Mouse (Mus musculus): ENCODE data around the gene Hdc. TPM values are rescaled to one million over a fixed set of nuclear protein-coding genes. Genes with fewer than 3 reads are reported as not detected.
A peak's percentile ranks its signal among the peaks of the same experiment; 100 is the strongest.

Hdc gene
- polyA plus RNA-seq, 1 experiment from 2014 or later, result 102 TPM

DNA sequence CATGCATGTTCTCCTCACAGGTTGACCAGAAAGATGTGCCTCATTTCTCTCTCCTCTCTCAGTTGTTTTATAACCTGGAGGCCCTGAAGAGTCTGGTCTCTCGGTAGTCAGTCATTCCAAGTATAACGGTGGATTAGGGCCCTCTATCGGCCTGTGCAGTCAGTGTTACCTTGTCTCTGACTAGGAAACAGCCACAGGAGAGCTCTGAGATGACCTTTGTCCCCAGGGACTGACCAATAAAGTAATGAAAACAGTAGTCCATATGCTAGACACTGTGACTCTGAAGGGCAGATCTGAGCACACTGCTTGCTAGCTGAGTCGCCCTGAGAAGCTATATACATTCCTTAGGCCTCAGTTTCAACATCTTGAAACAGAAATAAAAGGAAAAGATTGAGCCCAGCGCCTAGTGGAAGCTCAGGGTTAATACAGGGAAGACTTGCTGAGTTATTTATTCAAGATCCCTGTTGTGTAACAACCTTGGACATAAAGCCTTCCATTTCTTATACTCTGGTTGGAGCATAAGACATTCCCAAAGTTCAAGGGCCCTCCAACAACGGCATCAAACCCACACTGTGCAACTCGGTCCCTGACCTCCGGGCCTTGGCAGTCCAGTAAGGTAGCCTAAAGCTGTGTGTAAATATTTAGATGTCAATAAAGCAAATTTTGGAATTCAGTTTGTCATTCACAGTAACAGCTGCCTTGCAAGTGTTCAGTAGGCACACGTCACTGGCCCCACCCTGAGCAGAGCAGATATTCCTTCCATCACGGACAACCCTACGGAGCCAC, 43.5 kb downstream of the Hdc start:
- no peaks in the 10 kb centered on the region for H3K4me1 ChIP-seq
- no peak overlapping the region for H3K27ac ChIP-seq
- no peaks in the 10 kb centered on the region for H3K27me3 ChIP-seq
- H3K4me2 ChIP-seq, result no peak overlapping the region
- no peak for ATAC-seq (replicated peaks; ENCODE audit: low FRiP score)
- H3K9me3 ChIP-seq (replicated peaks), result 0 out of 2 replicates have a peak, but pooled peaks cover 2% of the 10 kb centered on the region
- H3K9ac ChIP-seq, result no peak overlapping the region
- no peak overlapping the region for H3K4me3 ChIP-seq (replicated peaks)
- WGBS, result 77% methylated on average over 11 of the region's 11 CpGs
- H3K36me3 ChIP-seq, result no peaks in the 10 kb centered on the region

DNA sequence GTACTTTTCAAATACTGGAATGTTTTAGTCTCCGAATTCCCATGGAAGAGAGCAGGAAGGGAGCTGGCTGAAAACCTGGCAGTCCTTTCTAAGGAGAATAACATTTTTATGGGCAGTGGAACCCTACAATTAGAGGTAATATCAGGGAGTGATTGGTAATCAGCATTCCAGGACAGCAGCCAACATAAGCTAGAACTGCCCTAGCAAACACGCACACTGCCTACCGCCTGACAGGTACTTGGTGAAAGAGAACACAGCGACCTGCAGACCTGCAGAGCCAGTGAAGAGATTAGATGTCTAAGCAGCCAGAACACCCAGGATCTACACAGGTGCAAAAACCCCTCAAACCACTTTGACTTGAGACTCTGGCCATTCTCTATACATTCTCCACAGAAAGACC, 46.4 kb downstream of the Hdc start:
- no peak overlapping the region for H3K4me2 ChIP-seq
- H3K4me1 ChIP-seq, result no peaks in the 10 kb centered on the region
- no peak for ATAC-seq (replicated peaks; ENCODE audit: low FRiP score)
- no peaks in the 10 kb centered on the region for H3K36me3 ChIP-seq
- H3K9ac ChIP-seq, result no peak overlapping the region
- H3K9me3 ChIP-seq (replicated peaks), result 0 out of 2 replicates have a peak, but pooled peaks cover 2% of the 10 kb centered on the region
- H3K27me3 ChIP-seq, result no peaks in the 10 kb centered on the region
- no peak overlapping the region for H3K27ac ChIP-seq
- H3K4me3 ChIP-seq (replicated peaks), result no peak overlapping the region
- WGBS, result 71% methylated on average over 4 of the region's 4 CpGs

DNA sequence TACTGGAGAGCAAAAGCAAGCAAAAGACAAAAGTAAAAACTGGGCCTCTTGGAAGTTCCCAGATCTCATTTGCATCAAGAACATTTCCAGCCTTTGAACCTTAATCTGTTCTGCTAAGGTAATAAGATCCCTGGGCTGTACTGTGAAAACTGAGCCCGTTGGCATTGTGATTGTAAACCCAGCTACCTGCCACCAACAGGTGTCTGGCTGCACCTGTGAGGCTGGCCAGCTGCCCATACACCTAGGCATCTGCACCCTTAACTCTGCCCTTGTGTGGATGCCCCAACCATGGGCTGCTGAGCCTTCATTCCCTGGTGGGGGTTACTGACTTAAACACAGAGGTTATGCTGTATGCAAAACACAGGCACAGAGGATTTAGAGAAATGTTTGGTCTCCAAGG, 46.9 kb downstream of the Hdc start:
- H3K9ac ChIP-seq, result no peak overlapping the region
- no peaks in the 10 kb centered on the region for H3K36me3 ChIP-seq
- 39% methylated on average over 1 of the region's 1 CpGs for WGBS
- H3K4me2 ChIP-seq, result no peak overlapping the region
- H3K27ac ChIP-seq, result no peak overlapping the region
- 0 out of 2 replicates have a peak, but pooled peaks cover 2% of the 10 kb centered on the region for H3K9me3 ChIP-seq (replicated peaks)
- ATAC-seq (replicated peaks; ENCODE audit: low FRiP score), result no peak
- no peaks in the 10 kb centered on the region for H3K27me3 ChIP-seq
- no peak overlapping the region for H3K4me3 ChIP-seq (replicated peaks)
- H3K4me1 ChIP-seq, result no peaks in the 10 kb centered on the region

DNA sequence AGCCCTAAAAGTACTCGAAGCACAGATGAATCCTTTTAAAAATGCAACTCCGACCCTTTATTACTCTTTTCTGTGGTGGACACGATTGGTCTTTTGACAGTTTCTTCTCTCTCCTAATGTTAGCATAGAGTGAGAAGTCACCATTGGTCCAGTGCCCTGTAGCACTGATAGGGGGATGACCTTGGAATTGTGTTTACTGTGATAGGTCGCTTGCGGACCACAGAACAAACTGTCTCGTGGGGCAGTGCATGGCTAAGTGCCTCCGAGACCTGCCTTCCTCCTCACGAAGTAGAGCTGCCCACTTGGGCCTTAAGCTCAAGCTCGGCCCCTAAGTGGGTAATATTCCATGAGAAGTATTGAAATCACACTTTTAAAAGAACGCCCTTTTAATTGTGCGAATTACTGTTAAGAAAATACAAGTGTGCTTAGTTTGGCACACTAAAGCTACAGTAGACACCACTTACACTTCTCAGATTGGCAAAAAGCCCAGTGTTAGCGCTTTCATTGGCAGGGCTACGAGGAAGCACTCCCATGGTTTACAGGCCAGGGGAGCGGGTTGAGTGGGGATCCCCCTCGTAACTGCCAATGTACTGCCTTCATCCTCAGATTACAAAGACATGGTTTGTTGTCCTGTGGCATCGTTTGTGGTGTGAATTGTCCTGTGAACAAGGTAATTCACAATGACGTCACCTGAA, 55.5 kb downstream of the Hdc start:
- H3K4me1 ChIP-seq, result no peaks in the 10 kb centered on the region
- WGBS, result 60% methylated on average over 17 of the region's 17 CpGs
- ATAC-seq (replicated peaks; ENCODE audit: low FRiP score), result no peak

GRCm38 (mm10) chr2:126560094-126560493, 59.0 kb downstream of the Hdc start:
- Histone ChIP-seq H3K4me1 (no peaks in the 10 kb centered on the region), H3K27ac (no peak overlapping the region), H3K4me3 (replicated peaks) (no peak overlapping the region), H3K9ac (no peak overlapping the region), H3K36me3 (no peaks in the 10 kb centered on the region), H3K4me2 (no peak overlapping the region), H3K27me3 (peaks cover 10% of the 10 kb centered on the region), H3K9me3 (replicated peaks) (no peaks in the 10 kb centered on the region)
- 88% methylated on average over 1 of the region's 1 CpGs for WGBS
- no peak for ATAC-seq (replicated peaks; ENCODE audit: low FRiP score)

More for the DNA sequence above, 55.5 kb downstream of the Hdc start:
- Histone ChIP-seq H3K36me3 (no peaks in the 10 kb centered on the region), H3K4me3 (replicated peaks) (no peak overlapping the region), H3K4me2 (no peak overlapping the region), H3K9ac (no peak overlapping the region), H3K27me3 (no peaks in the 10 kb centered on the region), H3K9me3 (replicated peaks) (no peaks in the 10 kb centered on the region), H3K27ac (no peak overlapping the region)

GRCm38 (mm10) chr2:126555533-126555932, 63.6 kb downstream of the Hdc start:
- Histone ChIP-seq H3K27me3 (peaks cover 56% of the 10 kb centered on the region), H3K4me1 (peaks cover 14% of the 10 kb centered on the region), H3K9ac (no peak overlapping the region), H3K27ac (no peak overlapping the region), H3K4me2 (no peak overlapping the region), H3K36me3 (no peaks in the 10 kb centered on the region), H3K9me3 (replicated peaks) (no peaks in the 10 kb centered on the region), H3K4me3 (replicated peaks) (no peak overlapping the region)
- WGBS, result 80% methylated on average over 5 of the region's 5 CpGs
- no peak for ATAC-seq (replicated peaks; ENCODE audit: low FRiP score)

- H3K4me1 ChIP-seq, result peaks cover 14% of the 10 kb centered on the region
- peak overlapping the region; percentile 57 for H3K4me3 ChIP-seq (replicated peaks)
- no peaks in the 10 kb centered on the region for H3K9me3 ChIP-seq (replicated peaks)
- peak overlapping the region; percentile 48 for H3K9ac ChIP-seq
- ATAC-seq (replicated peaks; ENCODE audit: low FRiP score), result peak; percentile 49
- no peaks in the 10 kb centered on the region for H3K36me3 ChIP-seq
- WGBS, result 2% methylated on average over 26 of the region's 26 CpGs
- no peak overlapping the region for H3K27ac ChIP-seq
- peaks cover 56% of the 10 kb centered on the region for H3K27me3 ChIP-seq
- H3K4me2 ChIP-seq, result peak overlapping the region; percentile 98
Measured at GRCm38 (mm10) chr2:126553291-126553639, 65.8 kb downstream of the Hdc start.

- peak within 1 kb of the TSS; percentile 48 for H3K9ac ChIP-seq
Measured at GRCm38 (mm10) chr2:126552357-126553290, 66.5 kb downstream of the Hdc start, which contains the start of gene Slc27a2. Gene Slc27a2, plus strand, starts transcription at chr2:126552407.

GRCm38 (mm10) chr2:126551896-126552295, 67.2 kb downstream of the Hdc start:
- no peak for ATAC-seq (replicated peaks; ENCODE audit: low FRiP score)
- no peak overlapping the region for H3K4me3 ChIP-seq (replicated peaks)
- 26% methylated on average over 5 of the region's 5 CpGs for WGBS
- no peaks in the 10 kb centered on the region for H3K9me3 ChIP-seq (replicated peaks)
- H3K27me3 ChIP-seq, result peaks cover 56% of the 10 kb centered on the region
- H3K4me1 ChIP-seq, result peaks cover 14% of the 10 kb centered on the region
- peak overlapping the region; percentile 98 for H3K4me2 ChIP-seq
- no peak overlapping the region for H3K27ac ChIP-seq
- H3K9ac ChIP-seq, result no peak overlapping the region
- H3K36me3 ChIP-seq, result no peaks in the 10 kb centered on the region

More at GRCm38 (mm10) chr2:126552357-126553290, 66.5 kb downstream of the Hdc start, which contains the start of gene Slc27a2:
- Histone ChIP-seq H3K36me3 (no peaks in the 10 kb centered on the region), H3K27me3 (peaks cover 56% of the 10 kb centered on the region), H3K4me1 (peaks cover 14% of the 10 kb centered on the region), H3K27ac (no peak within 1 kb of the TSS), H3K4me3 (replicated peaks) (peak within 1 kb of the TSS; percentile 57), H3K9me3 (replicated peaks) (no peaks in the 10 kb centered on the region), H3K4me2 (peak within 1 kb of the TSS; percentile 98)
- under 1% methylated on average over 61 of the region's 61 CpGs for WGBS
- ATAC-seq (replicated peaks; ENCODE audit: low FRiP score), result peak; percentile 88

GRCm38 (mm10) chr2:126551244-126551890, 67.7 kb downstream of the Hdc start:
- no peaks in the 10 kb centered on the region for H3K36me3 ChIP-seq
- no peaks in the 10 kb centered on the region for H3K9me3 ChIP-seq (replicated peaks)
- 71% methylated on average over 8 of the region's 8 CpGs for WGBS
- H3K27me3 ChIP-seq, result peaks cover 56% of the 10 kb centered on the region
- H3K9ac ChIP-seq, result no peak overlapping the region
- H3K4me1 ChIP-seq, result peaks cover 14% of the 10 kb centered on the region
- H3K4me2 ChIP-seq, result no peak overlapping the region
- H3K27ac ChIP-seq, result no peak overlapping the region
- ATAC-seq (replicated peaks; ENCODE audit: low FRiP score), result no peak
- H3K4me3 ChIP-seq (replicated peaks), result no peak overlapping the region

DNA sequence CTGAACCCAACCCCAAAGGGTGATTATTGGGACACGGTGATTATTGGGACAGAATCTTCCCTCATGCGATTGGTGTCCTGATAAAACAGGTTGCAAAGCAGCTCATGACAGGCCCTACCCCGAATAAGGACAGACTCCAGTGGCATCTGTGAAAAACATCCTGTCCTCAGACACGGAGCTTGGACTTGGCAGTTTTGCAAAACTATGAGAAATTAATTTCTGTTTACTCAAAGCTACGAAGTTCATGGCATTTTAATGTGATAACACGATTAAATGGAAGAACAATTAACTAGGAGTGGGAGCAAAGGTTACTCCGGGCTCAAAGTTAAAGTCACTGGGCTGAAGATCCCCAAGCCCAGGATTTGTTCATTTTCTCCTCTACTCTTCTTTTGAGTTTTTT, 69.4 kb downstream of the Hdc start:
- 77% methylated on average over 7 of the region's 7 CpGs for whole genome bisulfite sequencing
- no peak overlapping the region for H3K4me2 ChIP-seq
- no peaks in the 10 kb centered on the region for H3K36me3 ChIP-seq
- H3K9ac ChIP-seq, result no peak overlapping the region
- ATAC-seq (replicated peaks; ENCODE audit: low FRiP score), result no peak
- H3K27me3 ChIP-seq, result peaks cover 42% of the 10 kb centered on the region
- no peaks in the 10 kb centered on the region for H3K9me3 ChIP-seq (replicated peaks)
- H3K4me3 ChIP-seq (replicated peaks), result no peak overlapping the region
- H3K4me1 ChIP-seq, result peaks cover 14% of the 10 kb centered on the region
- H3K27ac ChIP-seq, result no peak overlapping the region
